Mouse (Mus musculus): ENCODE measurements around the gene Amz2.

The Amz2 gene

GRCm38 (mm10) chr11:109468133-109468532 lies 42.4 kb downstream of the Amz2 start:
- DNase-seq (ENCODE audit: extremely low read depth, insufficient read length, low spot score) = no peak

- no peak for DNase-seq (ENCODE audit: extremely low read depth, insufficient read length, low spot score)
Measured at GRCm38 (mm10) chr11:109470170-109470569, 44.4 kb downstream of the Amz2 start.

GRCm38 (mm10) chr11:109470921-109471861 lies 45.4 kb downstream of the Amz2 start:
- DNase-seq (ENCODE audit: extremely low read depth, insufficient read length, low spot score) = no peak

DNA sequence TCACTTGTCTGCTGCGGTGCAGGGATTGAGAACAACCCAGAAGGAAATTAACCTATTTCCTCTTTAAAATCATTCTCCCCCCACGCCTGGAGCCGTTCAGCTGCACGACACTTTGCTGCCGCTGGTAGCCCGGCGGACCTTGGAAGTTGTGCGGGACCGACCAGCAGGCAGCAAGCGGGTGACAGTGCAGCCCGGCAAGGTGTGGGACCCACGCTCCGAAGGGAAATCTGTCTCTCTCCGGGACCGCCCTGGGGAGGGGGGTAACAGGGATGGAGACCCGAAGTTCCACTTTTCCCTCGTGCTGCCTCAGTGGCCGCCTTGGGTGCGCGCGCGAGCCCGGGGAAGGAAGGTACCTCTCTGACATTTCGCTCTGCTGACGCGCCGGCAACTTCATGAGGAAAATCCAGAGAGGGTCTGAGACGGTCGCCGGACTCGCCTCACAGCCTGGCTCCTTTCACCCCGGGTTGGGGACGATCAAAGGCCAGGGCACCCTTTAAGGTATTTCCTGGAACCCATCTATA lies 46.5 kb downstream of the Amz2 start:
- DNase-seq (ENCODE audit: extremely low read depth, insufficient read length, low spot score) = no peak

- DNase-seq (ENCODE audit: extremely low read depth, insufficient read length, low spot score) = no peak
Measured at GRCm38 (mm10) chr11:109472821-109473170, 47.0 kb downstream of the Amz2 start.

GRCm38 (mm10) chr11:109473171-109474085 lies 47.7 kb downstream of the Amz2 start, which contains the start of the genes Arsg and Slc16a6:
TSS of gene Arsg (plus strand) at chr11:109473374.
TSS of gene Slc16a6 (minus strand) at chr11:109473598.
- DNase-seq (ENCODE audit: extremely low read depth, insufficient read length, low spot score) = no peak

GRCm38 (mm10) chr11:109474086-109474742 lies 48.5 kb downstream of the Amz2 start:
- DNase-seq (ENCODE audit: extremely low read depth, insufficient read length, low spot score) = no peak

DNA sequence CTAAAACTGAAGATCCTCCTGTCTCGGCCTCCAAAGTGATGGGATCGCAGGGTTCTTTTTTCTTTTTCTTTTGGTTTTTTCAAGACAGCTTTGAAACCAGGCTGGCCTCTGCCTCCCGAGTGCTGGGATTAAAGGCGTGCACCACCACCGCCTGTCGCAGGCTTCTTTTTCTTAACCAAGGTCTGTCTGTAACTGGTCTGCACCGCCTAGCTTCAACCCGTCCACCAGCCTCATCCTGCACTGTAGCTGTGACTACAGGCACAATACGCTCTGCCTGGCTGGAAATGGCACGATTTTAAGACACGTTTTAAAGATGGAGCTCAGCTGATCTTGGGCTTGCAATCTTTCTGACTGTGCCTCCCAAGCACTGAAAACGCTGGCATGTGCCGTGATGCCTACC lies 49.1 kb downstream of the Amz2 start:
- no peak for DNase-seq (ENCODE audit: extremely low read depth, insufficient read length, low spot score)

DNA sequence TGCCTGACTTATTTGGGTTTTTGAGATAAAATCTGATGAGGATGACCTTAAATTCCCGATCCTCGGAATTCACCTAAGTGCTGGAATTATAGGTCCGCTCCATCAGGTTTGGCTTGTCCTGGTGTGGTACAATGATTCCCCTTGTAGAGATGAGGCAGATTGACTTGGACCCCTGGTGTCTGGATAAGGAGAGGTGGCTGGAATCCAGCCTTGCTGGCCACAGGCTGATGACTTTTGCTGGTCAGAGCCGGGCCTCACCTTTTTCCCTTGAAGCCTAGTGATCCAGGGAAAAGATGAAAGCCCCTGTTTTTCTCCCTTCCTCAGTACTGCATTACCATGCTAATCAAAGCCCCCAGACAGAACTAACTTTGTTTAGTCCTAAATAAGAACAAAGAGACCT lies 50.0 kb downstream of the Amz2 start:
- no peak for DNase-seq (ENCODE audit: extremely low read depth, insufficient read length, low spot score)

- no peak for DNase-seq (ENCODE audit: extremely low read depth, insufficient read length, low spot score)
Measured at GRCm38 (mm10) chr11:109476241-109476640, 50.5 kb downstream of the Amz2 start.

GRCm38 (mm10) chr11:109476653-109477052 lies 50.9 kb downstream of the Amz2 start:
- no peak for DNase-seq (ENCODE audit: extremely low read depth, insufficient read length, low spot score)

- DNase-seq (ENCODE audit: extremely low read depth, insufficient read length, low spot score) = no peak
Measured at GRCm38 (mm10) chr11:109477606-109478380, 52.0 kb downstream of the Amz2 start.

GRCm38 (mm10) chr11:109479575-109480285 lies 54.0 kb downstream of the Amz2 start:
- DNase-seq (ENCODE audit: extremely low read depth, insufficient read length, low spot score) = no peak

GRCm38 (mm10) chr11:109480440-109480839 lies 54.7 kb downstream of the Amz2 start:
- DNase-seq (ENCODE audit: extremely low read depth, insufficient read length, low spot score) = no peak

- DNase-seq (ENCODE audit: extremely low read depth, insufficient read length, low spot score) = no peak
Measured at GRCm38 (mm10) chr11:109485398-109486045, 59.8 kb downstream of the Amz2 start.

DNA sequence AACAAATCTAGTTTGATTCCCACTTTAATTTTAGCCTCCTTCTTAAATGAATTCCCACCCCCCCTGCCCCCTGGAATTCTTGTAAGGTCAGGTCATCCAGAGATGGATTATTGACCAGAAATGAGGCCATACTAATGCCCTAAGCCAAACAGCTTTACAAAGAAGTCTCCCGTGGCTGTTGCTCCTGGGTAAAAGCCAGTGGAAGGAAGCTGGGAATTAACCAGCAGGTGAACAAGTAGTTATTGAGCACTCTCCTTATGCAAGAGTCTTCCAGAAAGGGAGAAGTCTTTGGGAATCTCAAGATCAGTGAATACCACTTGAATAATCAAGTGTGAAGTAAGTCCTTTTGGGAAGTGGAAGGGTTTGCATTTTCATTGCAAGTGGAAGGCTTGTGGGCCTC lies 61.4 kb downstream of the Amz2 start:
- DNase-seq (ENCODE audit: extremely low read depth, insufficient read length, low spot score) = no peak

GRCm38 (mm10) chr11:109487991-109488684 lies 62.4 kb downstream of the Amz2 start:
- DNase-seq (ENCODE audit: extremely low read depth, insufficient read length, low spot score) = no peak

GRCm38 (mm10) chr11:109489763-109490162 lies 64.0 kb downstream of the Amz2 start:
- no peak for DNase-seq (ENCODE audit: extremely low read depth, insufficient read length, low spot score)
